29 mouse cellular contexts compared by ENCODE assay signal in genomic region chr12:36262116-36262721, GRCm38 (mm10). TPM values are rescaled to one million over a fixed set of nuclear protein-coding genes. Genes with fewer than 3 reads are reported as not detected.
DNase-seq lines count a peak whose midpoint lies in the region; ATAC-seq and TF ChIP-seq lines count a peak whose summit lies in the region.
"Had no signal": no experiment of that assay in that cellular context is flagged by ENCODE, and none has a peak within 500 bp of the region (broad histone marks: within the 10 kb centered on the region; RNA-seq: fewer than 3 reads in every experiment).

No protein-coding gene starts in this region.

- H3K36me3 ChIP-seq in embryonic facial prominence, embryonic 11.5 days (replicated peaks; ENCODE audit: control insufficient read depth, insufficient read depth, low read depth, low read length): no peaks in the 10 kb centered on the region
- H3K36me3 ChIP-seq in embryonic facial prominence, embryonic 10.5 days (replicated peaks): no peaks in the 10 kb centered on the region
- H3K36me3 ChIP-seq in hindbrain, postnatal 0 days (ENCODE audit: insufficient read depth, low read length): no peaks in the 10 kb centered on the region
- H3K36me3 ChIP-seq in hindbrain, embryonic 12.5 days: no peaks in the 10 kb centered on the region
- no peaks in the 10 kb centered on the region for H3K36me3 ChIP-seq in lung, postnatal 0 days (ENCODE audit: insufficient read depth, low read length)
- H3K36me3 ChIP-seq in embryonic facial prominence, embryonic 13.5 days: no peaks in the 10 kb centered on the region
- H3K36me3 ChIP-seq: heart, embryonic 10.5 days; limb, embryonic 15.5 days; midbrain, embryonic 15.5 days had no signal

- no peaks in the 10 kb centered on the region for H3K9me3 ChIP-seq in embryonic facial prominence, embryonic 11.5 days (replicated peaks; ENCODE audit: control insufficient read depth, low read length)
- H3K9me3 ChIP-seq in embryonic facial prominence, embryonic 10.5 days: no peaks in the 10 kb centered on the region
- no peaks in the 10 kb centered on the region for H3K9me3 ChIP-seq in hindbrain, postnatal 0 days (ENCODE audit: low read length)
- H3K9me3 ChIP-seq in hindbrain, embryonic 12.5 days (replicated peaks): no peaks in the 10 kb centered on the region
- H3K9me3 ChIP-seq in lung, postnatal 0 days (ENCODE audit: low read length): no peaks in the 10 kb centered on the region
- H3K9me3 ChIP-seq in embryonic facial prominence, embryonic 13.5 days: no peaks in the 10 kb centered on the region
- H3K9me3 ChIP-seq: heart, embryonic 10.5 days; limb, embryonic 15.5 days; midbrain, embryonic 15.5 days had no signal

- H3K4me2 ChIP-seq in embryonic facial prominence, embryonic 11.5 days (ENCODE audit: low read depth, low read length): no peak overlapping the region
- H3K4me2 ChIP-seq in hindbrain, postnatal 0 days (ENCODE audit: low read depth, low read length): no peak overlapping the region
- no peak overlapping the region for H3K4me2 ChIP-seq in hindbrain, embryonic 12.5 days (replicated peaks)
- no peak overlapping the region for H3K4me2 ChIP-seq in lung, postnatal 0 days (replicated peaks; ENCODE audit: low read depth, low read length)
- H3K4me2 ChIP-seq in embryonic facial prominence, embryonic 13.5 days: no peak overlapping the region
- H3K4me2 ChIP-seq: limb, embryonic 15.5 days; midbrain, embryonic 15.5 days had no signal

- H3K4me3 ChIP-seq in embryonic facial prominence, embryonic 11.5 days (ENCODE audit: low read depth, low read length): no peak overlapping the region
- no peak overlapping the region for H3K4me3 ChIP-seq in embryonic facial prominence, embryonic 10.5 days
- no peak overlapping the region for H3K4me3 ChIP-seq in hindbrain, postnatal 0 days (ENCODE audit: low read length)
- H3K4me3 ChIP-seq in hindbrain, embryonic 12.5 days: no peak overlapping the region
- H3K4me3 ChIP-seq in lung, postnatal 0 days (ENCODE audit: low read depth, low read length): no peak overlapping the region
- no peak overlapping the region for H3K4me3 ChIP-seq in lung, adult 2 months (replicated peaks; ENCODE audit: extremely low read depth, low read depth, low read length)
- no peak overlapping the region for H3K4me3 ChIP-seq in embryonic facial prominence, embryonic 13.5 days
- H3K4me3 ChIP-seq: gastrocnemius, adult 2 months; heart, embryonic 10.5 days; limb, embryonic 15.5 days; midbrain, embryonic 15.5 days had no signal

- no peaks in the 10 kb centered on the region for H3K27me3 ChIP-seq in embryonic facial prominence, embryonic 11.5 days (ENCODE audit: control insufficient read depth, insufficient read depth, low read length)
- H3K27me3 ChIP-seq in embryonic facial prominence, embryonic 10.5 days (replicated peaks; ENCODE audit: low read depth, poor library complexity, severe bottlenecking): no peaks in the 10 kb centered on the region
- no peaks in the 10 kb centered on the region for H3K27me3 ChIP-seq in hindbrain, postnatal 0 days (ENCODE audit: insufficient read depth, low read length)
- H3K27me3 ChIP-seq in hindbrain, embryonic 12.5 days: no peaks in the 10 kb centered on the region
- no peaks in the 10 kb centered on the region for H3K27me3 ChIP-seq in lung, postnatal 0 days (replicated peaks; ENCODE audit: insufficient read depth, low read length)
- H3K27me3 ChIP-seq in embryonic facial prominence, embryonic 13.5 days: no peaks in the 10 kb centered on the region
- H3K27me3 ChIP-seq: limb, embryonic 15.5 days; midbrain, embryonic 15.5 days had no signal

- no peaks in the 10 kb centered on the region for H3K4me1 ChIP-seq in embryonic facial prominence, embryonic 11.5 days (ENCODE audit: control insufficient read depth, insufficient read depth, low read length)
- H3K4me1 ChIP-seq in embryonic facial prominence, embryonic 10.5 days: no peaks in the 10 kb centered on the region
- H3K4me1 ChIP-seq in hindbrain, postnatal 0 days (ENCODE audit: insufficient read depth, low read length): no peaks in the 10 kb centered on the region
- H3K4me1 ChIP-seq in hindbrain, embryonic 12.5 days: no peaks in the 10 kb centered on the region
- no peaks in the 10 kb centered on the region for H3K4me1 ChIP-seq in lung, postnatal 0 days (ENCODE audit: insufficient read depth, low read depth, low read length)
- no peaks in the 10 kb centered on the region for H3K4me1 ChIP-seq in lung, adult 2 months (ENCODE audit: control insufficient read depth, insufficient read depth, low read length)
- 0 out of 2 replicates have a peak, but pooled peaks cover 4% of the 10 kb centered on the region for H3K4me1 ChIP-seq in embryonic facial prominence, embryonic 13.5 days
- H3K4me1 ChIP-seq: heart, embryonic 10.5 days; limb, embryonic 15.5 days; midbrain, embryonic 15.5 days had no signal

- TF ChIP-seq CTCF in hindbrain, postnatal 0 days (IDR thresholded peaks at IDR 0.05; ENCODE audit: low read depth): no peak
- no peak for TF ChIP-seq CTCF in lung, postnatal 0 days (IDR thresholded peaks at IDR 0.05)
- no peak for TF ChIP-seq CTCF in lung, adult 2 months (IDR thresholded peaks at IDR 0.05; ENCODE audit: insufficient read depth, low read length)

- H3K27ac ChIP-seq in embryonic facial prominence, embryonic 11.5 days (replicated peaks; ENCODE audit: low read depth, low read length): no peak overlapping the region
- H3K27ac ChIP-seq in embryonic facial prominence, embryonic 10.5 days (replicated peaks): no peak overlapping the region
- H3K27ac ChIP-seq in hindbrain, postnatal 0 days: no peak overlapping the region
- no peak overlapping the region for H3K27ac ChIP-seq in hindbrain, embryonic 12.5 days
- no peak overlapping the region for H3K27ac ChIP-seq in lung, postnatal 0 days (ENCODE audit: low read length)
- no peak overlapping the region for H3K27ac ChIP-seq in embryonic facial prominence, embryonic 13.5 days
- H3K27ac ChIP-seq: gastrocnemius, adult 2 months; heart, embryonic 10.5 days; limb, embryonic 15.5 days; liver, embryonic 14.5 days; midbrain, embryonic 15.5 days had no signal

- no peak overlapping the region for H3K9ac ChIP-seq in embryonic facial prominence, embryonic 11.5 days (replicated peaks; ENCODE audit: low read length)
- no peak overlapping the region for H3K9ac ChIP-seq in hindbrain, postnatal 0 days (replicated peaks; ENCODE audit: low read length)
- H3K9ac ChIP-seq in hindbrain, embryonic 12.5 days: no peak overlapping the region
- no peak overlapping the region for H3K9ac ChIP-seq in lung, postnatal 0 days (replicated peaks; ENCODE audit: low read depth)
- H3K9ac ChIP-seq in embryonic facial prominence, embryonic 13.5 days: no peak overlapping the region
- H3K9ac ChIP-seq: limb, embryonic 15.5 days; liver, embryonic 14.5 days; midbrain, embryonic 15.5 days had no signal

- no peak for ATAC-seq in embryonic facial prominence, embryonic 11.5 days (replicated peaks; ENCODE audit: insufficient number of reproducible peaks, low FRiP score, low TSS enrichment, low read depth)
- no peak for ATAC-seq in hindbrain, postnatal 0 days
- no peak for ATAC-seq in hindbrain, embryonic 12.5 days (ENCODE audit: low FRiP score)
- ATAC-seq in lung, postnatal 0 days: no peak
- 0 out of 2 replicates have a peak, but pooled peaks have one; percentile 26 for ATAC-seq in embryonic facial prominence, embryonic 13.5 days (ENCODE audit: insufficient number of reproducible peaks, insufficient read depth, low FRiP score, low TSS enrichment, low read depth)
- ATAC-seq: midbrain, embryonic 15.5 days had no signal

- 70% methylated on average over 11 of the region's 11 CpGs for WGBS in embryonic facial prominence, embryonic 11.5 days
- 81% methylated on average over 11 of the region's 11 CpGs for WGBS in embryonic facial prominence, embryonic 10.5 days
- 60% methylated on average over 11 of the region's 11 CpGs for WGBS in hindbrain, postnatal 0 days
- WGBS in hindbrain, embryonic 12.5 days: 79% methylated on average over 11 of the region's 11 CpGs
- WGBS in lung, postnatal 0 days: 44% methylated on average over 11 of the region's 11 CpGs
- WGBS in lung, adult 2 months: 41% methylated on average over 11 of the region's 11 CpGs
- WGBS in embryonic facial prominence, embryonic 13.5 days: 39% methylated on average over 11 of the region's 11 CpGs

- TF ChIP-seq EP300 in lung, postnatal 0 days (IDR thresholded peaks at IDR 0.05): no peak

- peak; percentile 6 for DNase-seq in embryonic facial prominence, embryonic 11.5 days (ENCODE audit: low spot score)
- no peak for DNase-seq in embryonic facial prominence, embryonic 10.5 days (ENCODE audit: low spot score)
- peak; percentile 24 for DNase-seq in hindbrain, postnatal 0 days (ENCODE audit: low spot score)
- peak; percentile 14 for DNase-seq in lung, postnatal 0 days (ENCODE audit: low spot score)
- DNase-seq in lung, adult 2 months: no peak
- no peak for DNase-seq in heart, adult 18-20 months
- DNase-seq: adrenal gland, postnatal 14 days; cerebellum, adult 9-11 months; gastrocnemius, adult 2 months; kidney, adult 8-10 months; kidney, postnatal 36 days; thymus, adult 18-20 months; thymus, postnatal 36 days had no signal

- no peak for TF ChIP-seq POLR2A in lung, adult 2 months (IDR thresholded peaks at IDR 0.05; ENCODE audit: borderline replicate concordance, extremely low read depth, low read depth, low read length)

RNA-seq across cellular contexts. Expression of gene Lrrc72, which starts 9.0 kb away (rescaled TPM):
- not detected in 2 replicates for polyA plus RNA-seq in embryonic facial prominence, embryonic 11.5 days (2014; fragmentation: Nextera tagmentation; extraction: Ambion mirVana)
- not detected in 2 replicates for polyA plus RNA-seq in embryonic facial prominence, embryonic 10.5 days (2016; fragmentation: Nextera tagmentation; extraction: Ambion mirVana)
- not detected in 2 replicates for total RNA-seq in hindbrain, postnatal 0 days (2014; rRNA removed)
- not detected in 2 replicates for polyA plus RNA-seq in hindbrain, postnatal 0 days (2015; fragmentation: Nextera tagmentation; extraction: Ambion mirVana)
- polyA plus RNA-seq in hindbrain, embryonic 12.5 days (2016; fragmentation: Nextera tagmentation; extraction: Ambion mirVana): not detected in 2 replicates
- not detected in 2 replicates for polyA plus RNA-seq in lung, postnatal 0 days (2015; fragmentation: Nextera tagmentation; extraction: Ambion mirVana)
- polyA plus RNA-seq in lung, adult 2 months (2012; rRNA removed): not detected in 2 replicates
- not detected in 2 replicates for polyA plus RNA-seq in embryonic facial prominence, embryonic 13.5 days (2015; fragmentation: Nextera tagmentation; extraction: Ambion mirVana)
- not detected for total RNA-seq in heart, adult 18-20 months (2021)
- total RNA-seq: adrenal gland, postnatal 14 days; gastrocnemius, adult 2 months; gastrocnemius, postnatal 4 days; hematopoietic stem cell, adult 5-6 weeks; left cerebral cortex, postnatal 14 days had no signal
- polyA plus RNA-seq: cortical plate, adult 2 months; heart, embryonic 10.5 days; heart, embryonic 16.5 days; intestine, embryonic 14.5 days; limb, embryonic 15.5 days; liver, embryonic 14.5 days; neural tube, embryonic 14.5 days; spleen, adult 2 months; stomach, embryonic 14.5 days had no signal

RNA-seq across cellular contexts. Expression of gene Sostdc1, which starts 51.7 kb away (rescaled TPM):
- 47.9 and 50.1 TPM in 2 replicates for polyA plus RNA-seq in embryonic facial prominence, embryonic 11.5 days (2014; fragmentation: Nextera tagmentation; extraction: Ambion mirVana)
- 21.9 and 23.7 TPM in 2 replicates for polyA plus RNA-seq in embryonic facial prominence, embryonic 10.5 days (2016; fragmentation: Nextera tagmentation; extraction: Ambion mirVana)
- 12.0 and 14.2 TPM in 2 replicates for total RNA-seq in hindbrain, postnatal 0 days (2014; rRNA removed)
- polyA plus RNA-seq in hindbrain, postnatal 0 days (2015; fragmentation: Nextera tagmentation; extraction: Ambion mirVana): 28.9 and 32.4 TPM in 2 replicates
- 17.4 and 17.9 TPM in 2 replicates for polyA plus RNA-seq in hindbrain, embryonic 12.5 days (2016; fragmentation: Nextera tagmentation; extraction: Ambion mirVana)
- polyA plus RNA-seq in lung, postnatal 0 days (2015; fragmentation: Nextera tagmentation; extraction: Ambion mirVana): 0.23 and 0.83 TPM in 2 replicates
- polyA plus RNA-seq in lung, adult 2 months (2012; rRNA removed): 0.06 and 0.71 TPM in 2 replicates
- 180 and 202 TPM in 2 replicates for polyA plus RNA-seq in embryonic facial prominence, embryonic 13.5 days (2015; fragmentation: Nextera tagmentation; extraction: Ambion mirVana)
- total RNA-seq in heart, adult 18-20 months (2021): under 1 TPM; 0.37 to 0.41 TPM
- total RNA-seq: hematopoietic stem cell, adult 5-6 weeks; megakaryocyte, adult 5-6 weeks had no signal

Comparison
In these comparisons a context has a peak if more than half of its experiments do, and no peak if none do; other contexts are left out.
1. DNase-seq: peak in embryonic facial prominence, embryonic 11.5 days (single experiment), hindbrain, postnatal 0 days (single experiment) and lung, postnatal 0 days (single experiment); none in embryonic facial prominence, embryonic 10.5 days (single experiment), lung, adult 2 months (single experiment) and heart, adult 18-20 months (0 of 2).
2. RNA of gene Sostdc1, which starts 51.7 kb away (polyA plus RNA-seq): 180 to 202 TPM in embryonic facial prominence, embryonic 13.5 days, 47.9 to 50.1 TPM in embryonic facial prominence, embryonic 11.5 days, 28.9 to 32.4 TPM in hindbrain, postnatal 0 days, 21.9 to 23.7 TPM in embryonic facial prominence, embryonic 10.5 days and 17.4 to 17.9 TPM in hindbrain, embryonic 12.5 days; 0.06 to 0.71 TPM in lung, adult 2 months and 0.23 to 0.83 TPM in lung, postnatal 0 days; every median in the first group is over 10 times any median in the second.